Mouse (Mus musculus) CH12.LX (cell line): ENCODE data around the gene Myo1d. TPM values are rescaled to one million over a fixed set of nuclear protein-coding genes. Genes with fewer than 3 reads are reported as not detected.

ENCODE experiments used
- DNase-seq: peaks from one replicate; pipeline ENCODE4 v3.0.0-alpha.2; 2013; ENCODE audit errors: extremely low read depth
- H3K27ac ChIP-seq: 2 replicates; pipeline ENCODE4 v1.5.1; 2012; ENCODE audit warnings: low read depth, mild to moderate bottlenecking, control low read depth, moderate library complexity; ENCODE audit not compliant: insufficient read depth
- H3K27me3 ChIP-seq: replicated peaks from 2 replicates; pipeline ENCODE3; 2012; ENCODE audit warnings: inconsistent platforms
- H3K36me3 ChIP-seq, 2 experiments: replicated peaks in 1 of 2; 2 replicates each; pipeline versions ENCODE3 to v1.6.1; 2012; ENCODE audit warnings: inconsistent platforms in 1 of 2, low read length in 1 of 2, mild to moderate bottlenecking in 1 of 2, mixed read lengths in 1 of 2, moderate library complexity in 1 of 2; ENCODE audit not compliant: control insufficient read depth in 1 of 2, insufficient read depth in 1 of 2
- H3K4me1 ChIP-seq, 2 experiments: 2 replicates each; pipeline ENCODE4 v1.6.1; 2012; ENCODE audit warnings: inconsistent platforms in 1 of 2, moderate library complexity in 1 of 2; ENCODE audit not compliant: insufficient read depth in 2 of 2, control insufficient read depth in 1 of 2
- H3K4me2 ChIP-seq: 2 replicates; pipeline ENCODE4 v1.6.1; 2012; ENCODE audit warnings: low read depth, mild to moderate bottlenecking, control low read depth; ENCODE audit not compliant: poor library complexity, insufficient read depth, severe bottlenecking
- H3K4me3 ChIP-seq, 3 experiments: fragments of 150-350 bp in 1 of 3; sonication (generic) in 1 of 3; replicated peaks in 1 of 3; 2 replicates each; pipeline versions ENCODE3 to v1.5.1; 2011 to 2012; ENCODE audit warnings: low read depth in 2 of 3, low read length in 2 of 3, mild to moderate bottlenecking in 2 of 3, moderate library complexity in 2 of 3, control low read depth in 1 of 3, improper control_type of control experiment in 1 of 3, inconsistent platforms in 1 of 3, mixed read lengths in 1 of 3; ENCODE audit not compliant: poor library complexity in 1 of 3
- H3K79me2 ChIP-seq: replicated peaks from 2 replicates; pipeline ENCODE4 v1.6.1; 2012; ENCODE audit warnings: mild to moderate bottlenecking, moderate library complexity; ENCODE audit not compliant: control insufficient read depth, poor library complexity, insufficient read depth, severe bottlenecking; ENCODE audit errors: extremely low read depth
- H3K9ac ChIP-seq: 2 replicates; pipeline ENCODE4 v1.6.1; 2012; ENCODE audit warnings: low read depth, mild to moderate bottlenecking, control low read depth, moderate library complexity; ENCODE audit not compliant: insufficient read depth
- H3K9me3 ChIP-seq: replicated peaks from 2 replicates; pipeline ENCODE3; 2012; ENCODE audit warnings: low read length, inconsistent platforms, mixed read lengths
- CHD2 ChIP-seq: IDR thresholded peaks from 2 replicates; pipeline ENCODE4 v1.6.1; 2011; ENCODE audit warnings: low read length, improper control_type of control experiment
- CTCF ChIP-seq, 2 experiments: IDR thresholded peaks in 1 of 2; conservative IDR thresholded peaks in 1 of 2; 2 replicates each; pipeline ENCODE4 v1.5.1; 2011 to 2012; ENCODE audit warnings: low read depth in 2 of 2, low read length in 2 of 2, improper control_type of control experiment in 1 of 2, inconsistent platforms in 1 of 2, mild to moderate bottlenecking in 1 of 2, moderate library complexity in 1 of 2
- E2F4 ChIP-seq: IDR thresholded peaks from 2 replicates; pipeline ENCODE4 v1.6.1; 2011; ENCODE audit warnings: low read depth, low read length, improper control_type of control experiment; ENCODE audit not compliant: insufficient replicate concordance
- EP300 ChIP-seq: IDR thresholded peaks from 2 replicates; pipeline ENCODE4 v1.6.1; 2011; ENCODE audit warnings: low read length, improper control_type of control experiment
- GABPA ChIP-seq: IDR thresholded peaks from 2 replicates; pipeline ENCODE4 v1.6.1; 2012; ENCODE audit warnings: low read depth, low read length, improper control_type of control experiment, inconsistent platforms; ENCODE audit not compliant: insufficient replicate concordance
- IRF4 ChIP-seq: IDR thresholded peaks from 2 replicates; pipeline ENCODE4 v1.6.1; 2014; ENCODE audit warnings: low read depth, mild to moderate bottlenecking, inconsistent platforms, low read length, improper control_type of control experiment
- MAFK ChIP-seq: IDR thresholded peaks from 2 replicates; pipeline ENCODE4 v1.6.1; 2011; ENCODE audit warnings: low read length, improper control_type of control experiment; ENCODE audit not compliant: insufficient replicate concordance
- MXI1 ChIP-seq: IDR thresholded peaks from 2 replicates; pipeline ENCODE4 v1.6.1; 2011; ENCODE audit warnings: mild to moderate bottlenecking, low read depth, low read length, improper control_type of control experiment
- NELFE ChIP-seq: IDR thresholded peaks from 2 replicates; pipeline ENCODE4 v1.6.1; 2011; ENCODE audit warnings: low read depth, low read length, improper control_type of control experiment
- NRF1 ChIP-seq: IDR thresholded peaks from 2 replicates; pipeline ENCODE4 v1.6.1; 2014; ENCODE audit warnings: low read depth, mild to moderate bottlenecking, inconsistent platforms, low read length, improper control_type of control experiment, moderate library complexity
- RAD21 ChIP-seq: IDR thresholded peaks from 2 replicates; pipeline ENCODE4 v1.6.1; 2011; ENCODE audit warnings: low read depth, mild to moderate bottlenecking, low read length, improper control_type of control experiment, moderate library complexity
- TBP ChIP-seq: conservative IDR thresholded peaks from 2 replicates; pipeline ENCODE4 v1.6.1; 2011; ENCODE audit warnings: low read depth, low read length, improper control_type of control experiment
- USF1 ChIP-seq: IDR thresholded peaks from 2 replicates; pipeline ENCODE4 v1.6.1; 2014; ENCODE audit warnings: low read depth, mild to moderate bottlenecking, inconsistent platforms, low read length, improper control_type of control experiment
- ZC3H11A ChIP-seq: IDR thresholded peaks from 2 replicates; pipeline ENCODE4 v1.6.1; 2012; ENCODE audit warnings: low read depth, mild to moderate bottlenecking, inconsistent platforms, low read length, improper control_type of control experiment
- ZKSCAN1 ChIP-seq: IDR thresholded peaks from 2 replicates; pipeline ENCODE4 v1.6.1; 2012; ENCODE audit warnings: low read depth, inconsistent platforms, low read length, improper control_type of control experiment, borderline replicate concordance
- dilution Hi-C: fragments of 300-500 bp; cut with MboI; formaldehyde crosslinking; loops from 2 replicates; pipeline ENCODE4 v1.14.3; 2020; ENCODE audit warnings: low sequenced_read_pairs; ENCODE audit not compliant: extremely low pct_unique_long_range_greater_than_20kb, extremely low pct_ligation_motif_present
- in situ Hi-C: fragments of 300-500 bp; cut with MboI; formaldehyde crosslinking; loops from 3 replicates; pipeline ENCODE4 v1.14.3; 2019; ENCODE audit warnings: low sequenced_read_pairs, low pct_ligation_motif_present, low pct_unique_long_range_greater_than_20kb, mixed read lengths
- polyA plus RNA-seq: library from polyadenylated mRNA; unstranded; fragments of >175 nt; gene quantifications from 2 replicates; pipeline ENCODE4 v1.2.1, GENCODE M21; 2012; ENCODE audit warnings: low read depth; ENCODE audit not compliant: insufficient read length
- total RNA-seq, 2 experiments: library from RNA; depleted of rRNA; stranded (reverse); fragments of 300-350 nt in 1 of 2; fragments of >200 nt in 1 of 2; gene quantifications; 2 replicates each; pipeline ENCODE4 v1.2.3; 2012 to 2014

Gene Myo1d
- total and polyA plus RNA-seq, 3 experiments, result 2.2 to 5.6 (median 2.9) TPM

DNA sequence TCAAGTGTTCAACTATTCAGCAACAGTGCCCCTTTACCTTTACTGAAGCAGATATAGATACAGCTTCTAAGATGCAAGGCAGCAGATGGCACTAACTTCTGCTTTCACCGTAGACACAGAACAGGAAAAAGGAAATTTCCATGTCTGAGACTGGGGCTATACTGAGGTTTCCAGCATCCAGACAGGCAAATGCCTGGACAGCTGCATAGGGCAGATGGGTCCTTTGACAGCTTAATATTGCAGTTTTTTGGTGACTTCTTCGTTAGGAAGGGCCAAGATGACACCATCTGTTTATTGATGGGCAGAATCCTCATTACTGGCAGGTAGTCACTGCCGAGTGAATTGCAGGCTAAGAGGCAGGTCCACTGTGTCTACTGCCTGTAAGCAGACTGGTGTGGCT lies 228.2 kb downstream of the Myo1d start:
- dilution Hi-C loops (no loop called here), in situ Hi-C loops (no loop called here)
- peak; percentile 68 for DNase-seq
- Histone ChIP-seq H3K4me3 (no peak overlapping the region), H3K9ac (no peak overlapping the region), H3K36me3 (no peaks in the 10 kb centered on the region), H3K79me2 (no peaks in the 10 kb centered on the region), H3K4me1 (peaks cover 14 to 43% of the 10 kb centered on the region in 2 experiments), H3K9me3 (no peaks in the 10 kb centered on the region), H3K27ac (no peak overlapping the region), H3K27me3 (no peaks in the 10 kb centered on the region), H3K4me2 (no peak overlapping the region)
- no peak for TF ChIP-seq NELFE
- peak in 1 of 2 experiments; percentile 22; a peak in 1 of 4 replicates for TF ChIP-seq CTCF (conservative IDR thresholded peaks at IDR 0.05 in 1 of 2, IDR thresholded peaks at IDR 0.05 in 1 of 2; ENCODE audit: low read depth in 2 of 2, low read length in 2 of 2)
- peak; percentile 55 for TF ChIP-seq EP300
- no peak; the same call in 1 of the 2 replicates for TF ChIP-seq IRF4
- peak; percentile 4 for TF ChIP-seq RAD21

DNA sequence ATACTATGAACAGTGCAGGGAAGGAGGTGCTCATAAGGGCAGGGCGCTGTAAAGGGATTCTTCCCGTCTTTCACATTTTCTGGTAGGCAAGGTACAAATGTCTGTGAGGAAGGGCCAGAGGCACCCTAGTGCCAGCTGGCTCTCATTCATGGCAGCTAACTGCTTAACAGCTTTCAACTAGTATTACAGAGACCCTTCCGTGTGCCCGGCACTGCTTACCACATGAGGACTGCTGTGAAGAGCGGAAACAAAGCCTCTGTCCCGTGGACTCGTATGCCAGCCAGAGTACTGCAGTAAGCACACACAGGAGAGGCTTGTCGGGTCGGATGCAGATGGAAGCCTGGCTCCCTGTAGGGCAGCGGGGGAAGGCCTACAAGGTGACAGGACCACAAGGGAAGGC lies 229.6 kb downstream of the Myo1d start:
- Histone ChIP-seq H3K79me2 (no peaks in the 10 kb centered on the region), H3K4me3 (no peak overlapping the region), H3K4me2 (no peak overlapping the region), H3K4me1 (peaks cover 16 to 52% of the 10 kb centered on the region in 2 experiments), H3K27me3 (no peaks in the 10 kb centered on the region), H3K9me3 (no peaks in the 10 kb centered on the region), H3K27ac (no peak overlapping the region), H3K9ac (no peak overlapping the region), H3K36me3 (no peaks in the 10 kb centered on the region)
- in situ Hi-C loops, result no loop called here
- no peak for DNase-seq
- TF ChIP-seq E2F4 (no peak), NRF1 (no peak), GABPA (no peak), ZC3H11A (no peak), ZKSCAN1 (no peak), CHD2 (no peak), IRF4 (no peak), CTCF (conservative IDR thresholded peaks at IDR 0.05 in 1 of 2, IDR thresholded peaks at IDR 0.05 in 1 of 2; ENCODE audit: low read depth in 2 of 2, low read length in 2 of 2) (no peak), USF1 (no peak), MAFK (no peak), TBP (no peak)
- dilution Hi-C loops, result no loop called here

DNA sequence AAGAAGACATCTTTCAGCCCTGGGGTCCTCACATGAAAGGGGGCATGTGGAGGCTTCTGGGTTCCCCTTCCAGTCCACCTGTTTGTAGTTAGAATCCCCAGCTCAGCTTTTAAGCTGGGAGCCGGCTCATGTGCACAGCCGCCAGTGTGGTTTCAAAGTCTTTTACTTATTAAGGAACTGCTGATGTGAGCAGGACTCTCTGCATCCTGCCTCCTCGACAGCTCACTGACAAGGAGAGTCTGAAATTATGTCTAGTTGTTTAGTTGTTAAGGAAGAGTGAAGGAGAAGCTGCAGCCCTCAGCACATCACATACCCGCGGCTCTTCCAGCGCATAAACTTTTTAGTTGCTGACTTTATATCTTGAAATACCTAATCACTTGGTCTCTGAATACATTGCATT lies 230.0 kb downstream of the Myo1d start:
- TF ChIP-seq MAFK, result no peak
- TF ChIP-seq MXI1, result no peak
- TF ChIP-seq, all 38 proteins: peak for 0
- Histone ChIP-seq H3K4me1 (peaks cover 16 to 52% of the 10 kb centered on the region in 2 experiments), H3K9ac (no peak overlapping the region), H3K27me3 (no peaks in the 10 kb centered on the region), H3K79me2 (no peaks in the 10 kb centered on the region), H3K4me3 (no peak overlapping the region), H3K27ac (no peak overlapping the region), H3K9me3 (no peaks in the 10 kb centered on the region), H3K4me2 (no peak overlapping the region), H3K36me3 (no peaks in the 10 kb centered on the region)
- dilution Hi-C loops, result no loop called here
- in situ Hi-C loops, result no loop called here
- no peak for DNase-seq
